Mouse (Mus musculus) cerebellum, adult (tissue): Measurements from ENCODE around the gene Pds5a.
"Not testable (repeated sequence)": the region's sequence is repeated elsewhere in the genome, so short reads cannot be mapped to it uniquely, and the experiment has no call there.

ENCODE experiments used
- ATAC-seq: cut with Nextera tagmentation; 2 replicates; pipeline ENCODE4 v1.9.2; 2017; ENCODE audit warnings: mild to moderate bottlenecking, moderate library complexity, mixed read lengths; ENCODE audit not compliant: insufficient number of reproducible peaks, low FRiP score, low TSS enrichment

Pds5a gene

GRCm38 (mm10) chr5:65697486-65697835, 612 bp downstream of the Pds5a start:
- no peak; the same call in 1 of the 2 replicates for ATAC-seq

- peak; percentile 58 for ATAC-seq
These were observed 1.1 kb downstream of the Pds5a start for GRCm38 (mm10) chr5:65696821-65697485.

GRCm38 (mm10) chr5:65694076-65694475, 4.0 kb downstream of the Pds5a start:
- not testable (repeated sequence) for ATAC-seq

- no peak for ATAC-seq
These were observed 5.1 kb downstream of the Pds5a start for GRCm38 (mm10) chr5:65693018-65693417.

GRCm38 (mm10) chr5:65688806-65689205, 9.3 kb downstream of the Pds5a start:
- ATAC-seq: no peak

GRCm38 (mm10) chr5:65686806-65687205, 11.3 kb downstream of the Pds5a start:
- no peak for ATAC-seq

- no peak for ATAC-seq
These were observed 19.2 kb downstream of the Pds5a start for GRCm38 (mm10) chr5:65678826-65679225.

- no peak for ATAC-seq
These were observed 25.9 kb downstream of the Pds5a start for GRCm38 (mm10) chr5:65672162-65672561.

- ATAC-seq: no peak
These were observed 30.4 kb downstream of the Pds5a start for GRCm38 (mm10) chr5:65667644-65668043.

GRCm38 (mm10) chr5:65665370-65665769, 32.7 kb downstream of the Pds5a start:
- no peak for ATAC-seq

GRCm38 (mm10) chr5:65661958-65662357, 36.1 kb downstream of the Pds5a start:
- ATAC-seq: no peak

GRCm38 (mm10) chr5:65653786-65654185, 44.3 kb downstream of the Pds5a start:
- no peak for ATAC-seq

GRCm38 (mm10) chr5:65638896-65639295, 59.2 kb downstream of the Pds5a start:
- no peak for ATAC-seq

- no peak for ATAC-seq
These were observed 73.7 kb downstream of the Pds5a start for GRCm38 (mm10) chr5:65624340-65624739.

GRCm38 (mm10) chr5:65613152-65613924, 84.7 kb downstream of the Pds5a start:
- no peak for ATAC-seq

- ATAC-seq: no peak
These were observed 87.5 kb downstream of the Pds5a start for GRCm38 (mm10) chr5:65610541-65610940.

GRCm38 (mm10) chr5:65609769-65610168, 88.3 kb downstream of the Pds5a start:
- ATAC-seq: no peak

- ATAC-seq: no peak
These were observed 91.3 kb downstream of the Pds5a start for GRCm38 (mm10) chr5:65606820-65607219.

- no peak for ATAC-seq
These were observed 98.4 kb downstream of the Pds5a start for GRCm38 (mm10) chr5:65599681-65600080.

- no peak for ATAC-seq
These were observed 105.7 kb downstream of the Pds5a start for GRCm38 (mm10) chr5:65592421-65592820.

- no peak for ATAC-seq
These were observed 107.9 kb downstream of the Pds5a start for GRCm38 (mm10) chr5:65590199-65590598.

- ATAC-seq: no peak
These were observed 111.8 kb downstream of the Pds5a start for GRCm38 (mm10) chr5:65586291-65586690.
